Mouse (Mus musculus) kidney, postnatal 25 days (tissue): ENCODE results near the gene Pfn5.
"Not testable (repeated sequence)": the region's sequence is repeated elsewhere in the genome, so short reads cannot be mapped to it uniquely, and the experiment has no call there.

ENCODE experiments used
- DNase-seq, 2 experiments: peaks; one replicate each; pipeline ENCODE4 v3.0.0; 2021; ENCODE audit warnings: mixed read lengths in 2 of 2

The Pfn5 gene

DNA sequence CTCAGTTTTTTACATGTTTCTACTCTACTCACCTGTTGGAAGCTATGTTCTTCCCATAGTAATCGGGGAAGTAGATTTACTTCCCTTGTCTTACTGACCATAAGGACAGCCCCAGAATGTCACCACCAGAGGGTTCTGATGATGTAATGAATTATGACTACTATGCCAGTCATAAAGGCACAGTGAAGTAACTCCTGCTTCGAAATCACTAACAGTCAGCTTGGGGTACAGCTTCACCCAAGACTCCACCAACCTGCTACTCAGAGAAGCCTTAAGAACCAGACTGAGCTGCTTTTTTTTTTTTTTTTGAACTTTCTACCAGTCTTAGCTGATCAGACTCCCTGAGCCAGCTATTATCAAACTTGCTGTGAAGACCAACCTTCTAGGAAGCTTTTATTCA lies at the start of gene Pfn5, which contains the start of gene Asb12:
Gene Pfn5 (plus strand): TSS at position 218 of the 400 bp plus-strand sequence.
Gene Asb12 (minus strand): TSS at position 101 of the 400 bp plus-strand sequence.
- DNase-seq = no peak

- DNase-seq = no peak
These were observed 34.0 kb upstream of the Pfn5 start for GRCm38 (mm10) chrX:95523883-95524282.

DNA sequence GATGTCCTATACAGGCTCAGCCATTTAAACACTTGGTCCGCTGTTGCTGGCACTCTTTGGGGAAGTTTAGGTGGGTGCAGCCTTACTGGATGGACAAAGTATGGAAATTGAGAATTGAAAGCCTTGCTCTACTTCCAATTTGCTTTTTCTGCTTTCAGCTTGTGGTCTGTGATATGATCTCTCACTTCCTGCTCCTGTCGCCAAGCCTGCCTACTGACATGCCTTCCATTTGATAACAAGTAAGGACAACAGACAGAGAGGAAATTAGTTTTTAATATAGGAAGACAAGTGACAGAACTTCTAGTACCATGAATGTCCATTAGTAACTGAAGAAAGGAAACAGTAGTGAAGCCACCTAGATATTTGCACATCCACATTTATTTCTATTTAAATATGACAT lies 32.7 kb upstream of the Pfn5 start:
- DNase-seq = no peak

- DNase-seq = not testable (repeated sequence)
These were observed 22.4 kb upstream of the Pfn5 start for GRCm38 (mm10) chrX:95535493-95535892.

DNA sequence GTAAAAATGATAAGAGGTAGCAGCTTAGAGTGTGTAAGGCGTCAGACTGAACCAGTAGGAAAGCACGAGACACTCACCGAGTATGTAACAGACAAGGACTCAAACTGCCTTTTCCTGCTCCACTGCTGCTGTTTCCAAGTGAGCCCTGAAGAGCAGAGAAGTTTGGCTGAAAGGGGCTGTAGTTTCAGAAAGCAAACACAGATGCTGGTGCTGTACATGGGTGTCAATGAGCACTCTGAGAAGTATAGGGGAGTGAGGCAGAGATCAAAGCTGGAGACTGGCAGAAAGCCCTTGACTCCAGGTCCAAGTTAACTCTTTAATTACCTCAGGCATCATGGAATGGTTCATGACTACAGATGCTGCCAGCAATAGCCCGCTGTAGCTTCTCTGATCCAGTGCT lies 3.6 kb upstream of the Pfn5 start:
- no peak for DNase-seq

- DNase-seq = no peak
These were observed 42.7 kb downstream of the Pfn5 start for GRCm38 (mm10) chrX:95600609-95601008.
